Mouse (Mus musculus): ENCODE results near the gene Ppfibp1. TPM values are rescaled to one million over a fixed set of nuclear protein-coding genes. Genes with fewer than 3 reads are reported as not detected.

Ppfibp1 gene
- polyA plus RNA-seq, 1 experiment from 2014 or later: 31.5 TPM

DNA sequence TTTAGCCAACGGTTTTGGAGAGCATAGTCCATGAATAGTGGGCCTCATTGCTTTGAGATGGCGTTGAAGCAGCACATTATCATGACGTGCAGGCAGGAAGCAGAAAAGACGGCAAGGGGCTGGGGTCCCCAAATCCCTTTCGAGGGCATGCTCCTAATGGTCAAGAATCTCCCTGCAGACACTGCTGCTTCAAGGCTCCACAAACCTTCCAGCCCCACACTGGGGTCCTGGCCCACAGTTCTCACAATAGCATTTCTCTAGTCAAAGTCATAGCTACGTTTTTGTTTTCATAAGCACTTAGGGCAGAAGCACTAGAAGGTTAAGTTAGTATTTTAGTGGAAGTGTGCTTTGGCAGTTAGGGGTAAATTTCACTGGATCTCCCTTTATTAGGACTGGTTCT lies 107.6 kb downstream of the Ppfibp1 start:
- 94% methylated on average over 6 of the region's 6 CpGs for WGBS (ENCODE audit: missing documents)

GRCm38 (mm10) chr6:146997006-146997405 lies 108.7 kb downstream of the Ppfibp1 start:
- 93% methylated on average over 6 of the region's 6 CpGs for WGBS (ENCODE audit: missing documents)
- peaks cover 11% of the 10 kb centered on the region; the same call in 1 of the 2 replicates for H3K36me3 ChIP-seq (ENCODE audit: inconsistent target)

More for the DNA sequence above, 107.6 kb downstream of the Ppfibp1 start:
- no peak overlapping the region for H3K27ac ChIP-seq
- no peak overlapping the region for H3K4me3 ChIP-seq (ENCODE audit: inconsistent target)
- no peaks in the 10 kb centered on the region for H3K79me2 ChIP-seq (ENCODE audit: inconsistent target)
- peaks cover 9% of the 10 kb centered on the region; the same call in 1 of the 2 replicates for H3K36me3 ChIP-seq (ENCODE audit: inconsistent target)

DNA sequence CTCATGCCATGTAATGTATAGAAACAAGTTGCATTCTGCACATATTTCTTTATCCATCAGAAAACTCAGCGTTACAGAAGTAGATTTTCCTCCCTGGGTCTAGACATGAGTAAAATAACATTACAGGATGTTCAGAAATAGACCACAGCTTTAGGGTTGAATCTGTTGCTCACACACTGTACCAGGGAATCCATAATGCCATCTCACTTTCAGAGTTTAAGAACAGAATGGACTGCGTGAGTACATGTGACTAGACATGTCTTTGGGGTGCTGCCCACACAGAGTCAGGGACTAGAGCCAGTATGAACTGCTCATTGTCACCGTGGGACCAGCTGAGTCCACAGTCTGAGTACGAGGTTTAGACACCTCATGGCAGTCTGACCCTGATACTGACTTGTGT lies 110.4 kb downstream of the Ppfibp1 start:
- Histone ChIP-seq H3K4me3 (ENCODE audit: inconsistent target) (no peak overlapping the region), H3K36me3 (ENCODE audit: inconsistent target) (peaks cover 12% of the 10 kb centered on the region; the same call in 1 of the 2 replicates), H3K79me2 (ENCODE audit: inconsistent target) (no peaks in the 10 kb centered on the region), H3K27ac (no peak overlapping the region)
- WGBS (ENCODE audit: missing documents): 93% methylated on average over 4 of the region's 4 CpGs

More at GRCm38 (mm10) chr6:146997006-146997405, 108.7 kb downstream of the Ppfibp1 start:
- H3K4me3 ChIP-seq (ENCODE audit: inconsistent target): no peak overlapping the region
- no peaks in the 10 kb centered on the region for H3K79me2 ChIP-seq (ENCODE audit: inconsistent target)
- no peak overlapping the region for H3K27ac ChIP-seq

DNA sequence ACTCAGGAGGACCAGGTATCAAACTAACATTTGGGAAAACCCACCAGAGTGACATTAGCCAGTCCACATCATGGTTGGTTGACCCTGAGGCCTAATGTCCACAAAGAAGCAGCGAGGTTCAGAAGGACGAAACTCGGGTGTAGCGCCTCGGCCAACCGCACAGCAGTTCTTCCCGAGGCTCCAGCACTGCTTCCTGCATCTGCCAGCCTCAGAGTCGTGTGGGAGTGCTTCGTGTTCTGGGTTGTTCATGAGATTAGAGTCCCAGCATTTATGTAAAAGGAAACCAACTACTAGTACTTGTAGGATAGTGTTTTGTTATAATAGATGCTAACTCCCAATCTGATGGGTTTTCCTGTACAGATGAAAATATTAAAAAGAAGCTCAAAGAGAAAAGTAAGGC lies 111.0 kb downstream of the Ppfibp1 start:
- Histone ChIP-seq H3K36me3 (ENCODE audit: inconsistent target) (0 out of 2 replicates have a peak, but pooled peaks cover 12% of the 10 kb centered on the region), H3K27ac (no peak overlapping the region), H3K4me3 (ENCODE audit: inconsistent target) (no peak overlapping the region), H3K79me2 (ENCODE audit: inconsistent target) (no peaks in the 10 kb centered on the region)
- 80% methylated on average over 9 of the region's 9 CpGs for WGBS (ENCODE audit: missing documents)

DNA sequence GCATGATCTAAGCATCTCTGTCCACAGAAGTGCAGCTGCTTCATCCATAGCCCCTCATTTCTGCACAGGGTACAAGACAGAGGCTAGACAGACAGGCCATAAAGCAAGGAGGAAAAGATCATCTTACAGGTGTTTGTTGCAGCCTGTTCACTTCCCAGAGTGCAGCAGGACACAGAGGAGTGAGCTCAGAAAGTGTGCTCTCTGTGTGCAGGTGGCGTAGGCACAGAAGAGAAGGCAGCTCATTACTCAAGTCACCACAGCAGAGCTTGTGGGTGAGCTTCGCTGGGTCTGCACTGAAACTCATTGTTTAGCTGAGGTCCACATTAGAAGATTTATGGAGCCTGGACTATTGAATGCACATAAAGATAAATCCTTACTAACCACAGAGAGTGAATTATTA lies 111.5 kb downstream of the Ppfibp1 start:
- Histone ChIP-seq H3K79me2 (ENCODE audit: inconsistent target) (no peaks in the 10 kb centered on the region), H3K36me3 (ENCODE audit: inconsistent target) (0 out of 2 replicates have a peak, but pooled peaks cover 12% of the 10 kb centered on the region), H3K27ac (no peak overlapping the region), H3K4me3 (ENCODE audit: inconsistent target) (no peak overlapping the region)
- 90% methylated on average over 2 of the region's 2 CpGs for WGBS (ENCODE audit: missing documents)

GRCm38 (mm10) chr6:147008148-147008547 lies 119.9 kb downstream of the Ppfibp1 start:
- no peak overlapping the region for H3K27ac ChIP-seq
- 87% methylated on average over 3 of the region's 3 CpGs for WGBS (ENCODE audit: missing documents)
- no peak overlapping the region for H3K4me3 ChIP-seq (ENCODE audit: inconsistent target)
- H3K36me3 ChIP-seq (ENCODE audit: inconsistent target): peaks cover 12% of the 10 kb centered on the region; the same call in 1 of the 2 replicates
- H3K79me2 ChIP-seq (ENCODE audit: inconsistent target): no peaks in the 10 kb centered on the region

GRCm38 (mm10) chr6:147010358-147010757 lies 122.1 kb downstream of the Ppfibp1 start:
- H3K4me3 ChIP-seq (ENCODE audit: inconsistent target): no peak overlapping the region
- H3K79me2 ChIP-seq (ENCODE audit: inconsistent target): no peaks in the 10 kb centered on the region
- 79% methylated on average over 6 of the region's 6 CpGs for WGBS (ENCODE audit: missing documents)
- peaks cover 12% of the 10 kb centered on the region; the same call in 1 of the 2 replicates for H3K36me3 ChIP-seq (ENCODE audit: inconsistent target)
- no peak overlapping the region for H3K27ac ChIP-seq

- H3K36me3 ChIP-seq (ENCODE audit: inconsistent target): peaks cover 12% of the 10 kb centered on the region; the same call in 1 of the 2 replicates
- no peak overlapping the region for H3K27ac ChIP-seq
- H3K4me3 ChIP-seq (ENCODE audit: inconsistent target): no peak overlapping the region
- H3K79me2 ChIP-seq (ENCODE audit: inconsistent target): no peaks in the 10 kb centered on the region
- WGBS (ENCODE audit: missing documents): 96% methylated on average over 14 of the region's 15 CpGs
Measured at GRCm38 (mm10) chr6:147010811-147011520, 122.7 kb downstream of the Ppfibp1 start.

DNA sequence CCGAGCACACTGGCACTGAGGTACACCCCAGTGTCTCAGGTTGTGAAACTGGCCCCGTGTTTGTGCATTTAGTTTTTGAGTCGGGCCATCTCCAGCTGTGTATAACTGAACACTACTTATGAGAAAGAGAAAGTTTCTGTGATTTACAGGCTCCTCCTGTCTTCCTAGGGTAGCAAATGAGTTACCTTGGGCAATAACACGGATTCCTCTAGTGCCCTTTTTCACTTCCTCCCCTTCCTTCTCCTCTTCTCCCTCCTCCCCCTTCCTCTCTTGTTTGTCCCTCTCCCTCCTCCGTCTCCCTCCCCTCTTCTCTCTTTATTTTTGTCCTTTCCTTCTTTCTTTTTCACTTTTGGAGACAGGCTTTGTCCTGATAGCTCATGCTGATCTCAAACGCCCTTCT lies 123.3 kb downstream of the Ppfibp1 start:
- H3K4me3 ChIP-seq (ENCODE audit: inconsistent target): no peak overlapping the region
- H3K27ac ChIP-seq: no peak overlapping the region
- H3K36me3 ChIP-seq (ENCODE audit: inconsistent target): peaks cover 10% of the 10 kb centered on the region; the same call in 1 of the 2 replicates
- no peaks in the 10 kb centered on the region for H3K79me2 ChIP-seq (ENCODE audit: inconsistent target)
- 72% methylated on average over 6 of the region's 6 CpGs for WGBS (ENCODE audit: missing documents)

GRCm38 (mm10) chr6:147011977-147012376 lies 123.7 kb downstream of the Ppfibp1 start:
- WGBS (ENCODE audit: missing documents): 94% methylated on average over 6 of the region's 6 CpGs
- no peak overlapping the region for H3K4me3 ChIP-seq (ENCODE audit: inconsistent target)
- H3K36me3 ChIP-seq (ENCODE audit: inconsistent target): peaks cover 10% of the 10 kb centered on the region; the same call in 1 of the 2 replicates
- H3K27ac ChIP-seq: no peak overlapping the region
- no peaks in the 10 kb centered on the region for H3K79me2 ChIP-seq (ENCODE audit: inconsistent target)

DNA sequence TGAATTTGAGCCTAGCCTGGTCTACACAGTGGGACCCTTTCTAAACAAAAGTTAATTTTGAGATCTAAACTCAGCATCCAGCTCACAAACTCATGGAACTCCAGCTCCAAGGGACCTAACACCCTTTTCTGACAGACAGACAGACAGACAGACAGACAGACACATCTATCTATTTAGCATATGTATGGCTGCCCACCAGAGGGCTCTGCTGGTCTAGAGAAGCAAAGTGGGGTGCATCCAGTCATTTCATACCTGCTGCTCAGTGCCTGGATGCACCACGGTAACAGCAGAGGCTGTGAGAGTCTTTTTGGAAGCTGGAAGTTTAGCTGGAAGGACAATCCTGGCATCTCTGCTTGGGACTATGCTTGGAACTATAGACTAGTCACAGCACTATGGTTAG lies 125.3 kb downstream of the Ppfibp1 start:
- peaks cover 10% of the 10 kb centered on the region; the same call in 1 of the 2 replicates for H3K36me3 ChIP-seq (ENCODE audit: inconsistent target)
- 93% methylated on average over 1 of the region's 1 CpGs for WGBS (ENCODE audit: missing documents)
- H3K27ac ChIP-seq: no peak overlapping the region
- no peaks in the 10 kb centered on the region for H3K79me2 ChIP-seq (ENCODE audit: inconsistent target)
- H3K4me3 ChIP-seq (ENCODE audit: inconsistent target): no peak overlapping the region

DNA sequence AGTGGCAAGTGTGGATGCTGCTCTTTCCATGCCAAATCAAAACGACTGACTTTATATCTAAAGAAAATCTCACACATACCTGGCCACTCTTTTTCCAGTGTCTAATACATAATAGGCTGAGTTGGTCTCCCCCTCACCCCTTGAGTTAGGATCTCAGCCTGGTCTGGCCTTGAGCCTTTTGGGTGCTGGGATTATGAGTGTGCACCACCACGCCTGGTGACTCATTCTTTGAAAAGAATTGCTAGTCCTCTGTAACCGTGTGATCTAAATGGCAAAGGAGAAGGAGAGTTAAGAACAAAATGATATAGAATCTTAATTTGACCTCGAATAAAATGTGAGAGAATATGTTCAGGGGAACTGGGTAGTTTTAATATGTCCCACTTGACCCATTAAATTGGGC lies 129.6 kb downstream of the Ppfibp1 start:
- Histone ChIP-seq H3K36me3 (ENCODE audit: inconsistent target) (peaks cover 9% of the 10 kb centered on the region; the same call in 1 of the 2 replicates), H3K79me2 (ENCODE audit: inconsistent target) (no peaks in the 10 kb centered on the region), H3K27ac (no peak overlapping the region), H3K4me3 (ENCODE audit: inconsistent target) (no peak overlapping the region)
- 91% methylated on average over 4 of the region's 4 CpGs for WGBS (ENCODE audit: missing documents)

- peaks cover 9% of the 10 kb centered on the region; the same call in 1 of the 2 replicates for H3K36me3 ChIP-seq (ENCODE audit: inconsistent target)
- no peak overlapping the region for H3K4me3 ChIP-seq (ENCODE audit: inconsistent target)
- H3K27ac ChIP-seq: no peak overlapping the region
- WGBS (ENCODE audit: missing documents): 99% methylated on average over 5 of the region's 5 CpGs
- no peaks in the 10 kb centered on the region for H3K79me2 ChIP-seq (ENCODE audit: inconsistent target)
Measured at GRCm38 (mm10) chr6:147018364-147018763, 130.1 kb downstream of the Ppfibp1 start.

DNA sequence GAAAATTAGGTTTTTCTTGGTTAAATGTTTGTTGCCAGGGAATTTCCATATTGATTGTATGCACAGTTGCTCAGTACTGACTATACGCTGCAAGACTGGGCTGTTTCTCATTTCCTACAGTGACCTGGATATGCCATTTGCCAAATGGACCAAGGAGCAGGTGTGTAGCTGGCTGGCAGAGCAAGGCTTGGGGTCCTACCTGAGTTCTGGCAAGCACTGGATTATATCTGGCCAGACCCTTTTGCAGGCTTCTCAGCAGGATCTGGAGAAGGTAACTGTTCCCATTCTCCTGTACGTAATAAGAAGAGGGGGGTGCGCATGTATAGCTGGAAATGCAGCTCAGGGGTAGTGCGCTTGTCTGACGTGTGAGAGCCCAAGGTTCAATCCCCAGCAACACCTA lies 132.9 kb downstream of the Ppfibp1 start:
- H3K79me2 ChIP-seq (ENCODE audit: inconsistent target): no peaks in the 10 kb centered on the region
- H3K27ac ChIP-seq: no peak overlapping the region
- WGBS (ENCODE audit: missing documents): 98% methylated on average over 5 of the region's 5 CpGs
- H3K36me3 ChIP-seq (ENCODE audit: inconsistent target): peaks cover 9% of the 10 kb centered on the region; the same call in 1 of the 2 replicates
- H3K4me3 ChIP-seq (ENCODE audit: inconsistent target): no peak overlapping the region

GRCm38 (mm10) chr6:147022375-147023132 lies 134.3 kb downstream of the Ppfibp1 start:
- Histone ChIP-seq H3K36me3 (ENCODE audit: inconsistent target) (peaks cover 9% of the 10 kb centered on the region; the same call in 1 of the 2 replicates), H3K79me2 (ENCODE audit: inconsistent target) (no peaks in the 10 kb centered on the region), H3K27ac (no peak overlapping the region), H3K4me3 (ENCODE audit: inconsistent target) (no peak overlapping the region)
- 90% methylated on average over 16 of the region's 16 CpGs for whole genome bisulfite sequencing (ENCODE audit: missing documents)

Data from macrophage (primary cell).